Mouse (Mus musculus) erythroblast, embryonic 14.5 days (primary cell): ENCODE measurements around the gene Gcsh.

Experiments
- GATA1 ChIP-seq: IDR thresholded peaks from 2 replicates; pipeline ENCODE4 v1.6.1; 2012; ENCODE audit warnings: low read length, inconsistent platforms, mixed read lengths
- TAL1 ChIP-seq: IDR thresholded peaks from 3 replicates; pipeline ENCODE4 v1.6.1; 2012; ENCODE audit warnings: low read length, inconsistent platforms, mixed read lengths

- TF ChIP-seq GATA1, result no peak
- no peak for TF ChIP-seq TAL1
Observed at GRCm38 (mm10) chr8:116952428-116952827, 40.9 kb downstream of the Gcsh start.
